Mouse (Mus musculus) heart, embryonic 11.5 days (tissue): ENCODE results near the gene Rere. TPM values are rescaled to one million over a fixed set of nuclear protein-coding genes. Genes with fewer than 3 reads are reported as not detected.

Experiments used
- ATAC-seq: fragments of 200-750 bp; cut with Nextera tagmentation; replicated peaks from 2 replicates; pipeline ENCODE4 v1.8.0; 2017; ENCODE audit warnings: moderate library complexity; ENCODE audit not compliant: insufficient number of reproducible peaks, low FRiP score, low TSS enrichment
- H3K27ac ChIP-seq: fragments of 300-500 bp; sonication (generic); 2 replicates; pipeline ENCODE4 v1.5.1; 2014; ENCODE audit warnings: mild to moderate bottlenecking, low read depth, low read length
- H3K27me3 ChIP-seq: fragments of 300-500 bp; sonication (generic); 2 replicates; pipeline ENCODE4 v1.6.1; 2014; ENCODE audit warnings: mild to moderate bottlenecking, low read length, mixed read lengths; ENCODE audit not compliant: control insufficient read depth, insufficient read depth
- H3K36me3 ChIP-seq: fragments of 300-500 bp; sonication (generic); 2 replicates; pipeline ENCODE4 v1.6.1; 2014; ENCODE audit warnings: mild to moderate bottlenecking, low read length, moderate library complexity, mixed read lengths; ENCODE audit not compliant: control insufficient read depth, insufficient read depth
- H3K4me1 ChIP-seq: fragments of 300-500 bp; sonication (generic); 2 replicates; pipeline ENCODE4 v1.6.1; 2014; ENCODE audit warnings: low read length; ENCODE audit not compliant: control insufficient read depth, insufficient read depth
- H3K4me2 ChIP-seq: fragments of 300-500 bp; sonication (generic); 2 replicates; pipeline ENCODE4 v1.6.1; 2014; ENCODE audit warnings: mild to moderate bottlenecking, moderate library complexity
- H3K4me3 ChIP-seq: fragments of 300-500 bp; sonication (generic); 2 replicates; pipeline ENCODE4 v1.5.1; 2014; ENCODE audit warnings: low read depth, low read length
- H3K9ac ChIP-seq: fragments of 300-500 bp; sonication (generic); 2 replicates; pipeline ENCODE4 v1.6.1; 2014; ENCODE audit warnings: mild to moderate bottlenecking, low read depth, low read length, moderate library complexity
- H3K9me3 ChIP-seq: fragments of 300-500 bp; sonication (generic); replicated peaks from 2 replicates; pipeline ENCODE4 v1.6.1; 2016; ENCODE audit warnings: low read length; ENCODE audit not compliant: control insufficient read depth
- WGBS: fragments of 180-500 bp; shearing (Covaris S2); extraction: QIAGEN DNeasy Blood & Tissue Kit; methylation state at CpG from one replicate; pipeline ENCODE4 v1.1.7; 2014; ENCODE audit not compliant: insufficient replicate concordance; 5-methylcytosine and 5-hydroxymethylcytosine counted together
- polyA plus RNA-seq: library from polyadenylated mRNA; unstranded; fragments of >200 nt; fragmentation: Nextera tagmentation; extraction: Ambion mirVana; gene quantifications from 2 replicates; pipeline ENCODE4 v1.2.1, GENCODE M21; 2014

Rere gene
- polyA plus RNA-seq, 1 experiment from 2014 or later, result 29.1 TPM

DNA sequence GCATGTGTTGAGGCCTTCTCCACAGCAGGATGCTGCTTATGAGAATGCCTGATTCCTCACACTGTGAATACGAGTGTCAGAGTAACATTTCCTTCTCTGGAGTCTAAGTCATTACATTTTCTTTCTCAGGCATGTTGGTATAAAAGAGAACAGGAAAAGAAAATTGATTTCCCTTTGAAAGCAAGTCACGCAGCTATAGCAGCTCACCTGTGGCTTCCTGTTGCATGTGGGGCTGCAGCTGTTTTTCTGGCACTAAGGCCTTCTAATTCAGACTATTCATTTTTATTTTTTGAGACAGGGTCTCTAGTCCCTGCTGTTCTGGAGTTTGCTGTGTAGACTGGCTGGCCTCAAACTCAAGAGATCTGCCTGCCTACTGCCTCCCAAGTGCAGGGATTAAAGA lies 117.6 kb downstream of the Rere start:
- Histone ChIP-seq H3K4me1 (peaks cover 79% of the 10 kb centered on the region), H3K9ac (no peak overlapping the region), H3K27me3 (no peaks in the 10 kb centered on the region), H3K4me2 (no peak overlapping the region), H3K9me3 (no peaks in the 10 kb centered on the region), H3K27ac (no peak overlapping the region), H3K4me3 (no peak overlapping the region), H3K36me3 (no peaks in the 10 kb centered on the region)
- ATAC-seq, result no peak
- 70% methylated on average over 2 of the region's 2 CpGs for WGBS

DNA sequence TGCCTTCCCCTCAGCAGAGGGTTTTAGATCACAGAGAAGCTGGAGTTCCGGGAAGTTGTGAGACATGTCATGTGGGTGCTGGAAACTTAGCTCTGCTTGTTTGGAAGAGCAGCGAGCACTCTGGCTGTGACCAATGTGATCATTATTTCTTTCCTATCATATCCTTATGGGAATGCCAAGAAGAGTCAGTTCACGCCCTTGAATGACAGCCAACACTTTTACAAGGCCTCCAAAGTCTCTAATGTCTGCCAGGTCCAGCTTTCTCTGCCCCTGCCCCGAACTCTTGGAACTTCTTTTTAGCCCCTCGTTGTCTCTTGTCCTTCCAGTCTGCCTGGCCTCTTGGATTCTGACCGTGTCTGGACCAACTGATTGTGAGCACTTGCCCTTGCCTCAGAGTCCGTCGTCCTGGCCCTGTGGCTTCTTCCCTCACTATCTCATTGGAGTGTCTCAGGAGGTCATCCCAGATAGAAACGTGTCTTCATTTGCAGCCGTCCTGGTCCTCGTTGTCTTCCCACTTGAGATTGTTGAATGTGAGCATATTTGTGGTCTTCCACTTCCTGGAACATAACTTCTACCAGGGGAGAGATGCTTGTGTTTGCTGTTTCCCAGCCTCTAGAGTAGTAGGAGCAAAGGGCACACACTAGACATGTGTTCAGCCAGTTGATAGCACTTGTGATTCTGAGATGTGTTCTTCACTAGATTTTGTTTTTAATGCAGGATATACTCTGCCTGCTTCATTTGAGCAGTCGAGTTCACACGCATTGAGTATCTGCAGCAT lies 120.6 kb downstream of the Rere start:
- no peaks in the 10 kb centered on the region for H3K27me3 ChIP-seq
- peak overlapping the region; percentile 25; the same call in 1 of the 2 replicates for H3K27ac ChIP-seq
- H3K9me3 ChIP-seq, result no peaks in the 10 kb centered on the region
- WGBS, result 39% methylated on average over 13 of the region's 13 CpGs
- H3K4me2 ChIP-seq, result peak overlapping the region; percentile 5; the same call in 1 of the 2 replicates
- ATAC-seq, result no peak
- peaks cover 80% of the 10 kb centered on the region for H3K4me1 ChIP-seq
- peak overlapping the region; percentile 31; the same call in 1 of the 2 replicates for H3K9ac ChIP-seq
- H3K36me3 ChIP-seq, result no peaks in the 10 kb centered on the region
- no peak overlapping the region for H3K4me3 ChIP-seq

DNA sequence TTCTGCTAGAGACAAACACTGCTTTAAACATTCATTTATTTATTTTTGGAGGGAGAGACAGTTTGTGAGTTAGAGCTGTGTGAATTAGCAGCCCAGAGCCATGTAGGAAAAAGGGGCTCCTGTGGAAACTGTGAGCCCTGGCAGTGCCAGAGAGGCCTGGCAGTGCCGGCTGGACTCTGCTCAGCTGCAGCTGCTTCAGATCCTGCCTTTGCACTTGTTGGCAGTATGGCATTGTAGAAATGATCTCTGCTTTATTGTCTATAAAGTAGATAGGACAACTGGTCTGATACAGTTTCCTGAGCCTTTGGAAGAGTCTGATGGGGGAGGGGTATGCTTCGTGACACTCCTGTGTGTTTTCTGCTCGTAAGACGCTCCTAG lies 121.2 kb downstream of the Rere start:
- H3K4me2 ChIP-seq, result no peak overlapping the region
- peak overlapping the region; percentile 31; the same call in 1 of the 2 replicates for H3K9ac ChIP-seq
- H3K36me3 ChIP-seq, result no peaks in the 10 kb centered on the region
- WGBS, result 48% methylated on average over 4 of the region's 4 CpGs
- H3K9me3 ChIP-seq, result no peaks in the 10 kb centered on the region
- H3K4me3 ChIP-seq, result no peak overlapping the region
- peak overlapping the region; percentile 25; the same call in 1 of the 2 replicates for H3K27ac ChIP-seq
- ATAC-seq, result no peak
- H3K27me3 ChIP-seq, result no peaks in the 10 kb centered on the region
- H3K4me1 ChIP-seq, result peaks cover 80% of the 10 kb centered on the region

DNA sequence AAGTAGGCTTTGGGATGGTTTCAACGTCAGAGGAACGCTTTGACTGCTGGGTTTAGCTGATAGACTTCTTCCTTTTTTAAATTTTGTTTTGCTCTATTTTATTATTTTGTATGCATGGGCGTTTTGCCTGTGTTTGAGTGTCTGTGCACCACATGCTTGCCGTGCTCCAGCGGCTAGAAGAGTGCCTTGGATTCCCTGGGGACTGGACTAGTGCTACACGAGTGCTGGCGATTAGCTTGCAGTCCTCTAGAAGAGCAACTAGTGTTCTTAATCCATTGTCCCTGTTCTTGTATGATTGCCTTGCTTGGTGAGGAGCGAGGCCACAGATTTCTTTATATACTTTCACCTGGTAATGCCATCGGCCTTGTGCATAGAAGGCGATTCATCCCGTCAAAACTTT lies 122.5 kb downstream of the Rere start:
- Histone ChIP-seq H3K4me3 (no peak overlapping the region), H3K9ac (no peak overlapping the region), H3K9me3 (no peaks in the 10 kb centered on the region), H3K4me1 (peaks cover 71% of the 10 kb centered on the region), H3K27ac (0 out of 2 replicates have a peak overlapping the region, but pooled peaks have one; percentile 1), H3K27me3 (no peaks in the 10 kb centered on the region), H3K36me3 (no peaks in the 10 kb centered on the region), H3K4me2 (no peak overlapping the region)
- ATAC-seq, result no peak
- WGBS, result 49% methylated on average over 11 of the region's 11 CpGs

DNA sequence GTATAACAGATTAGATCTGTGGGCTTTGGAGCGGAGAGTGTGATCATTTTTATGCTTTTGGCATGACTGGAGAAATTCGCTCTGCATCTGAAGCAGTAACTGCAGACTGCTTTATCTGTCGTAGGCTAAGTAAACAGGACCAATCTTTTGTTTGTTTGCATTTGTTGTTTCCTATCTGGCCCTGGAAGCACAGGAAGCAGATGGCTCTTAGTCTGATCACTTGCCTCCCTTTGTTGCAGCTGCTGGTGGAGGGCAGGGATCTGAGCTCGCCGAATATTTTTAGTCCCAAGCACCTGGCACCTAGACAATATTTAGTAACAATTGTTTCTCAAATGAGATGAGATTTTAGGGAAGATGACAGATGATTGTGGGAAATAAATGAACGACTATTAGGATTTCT lies 123.1 kb downstream of the Rere start:
- ATAC-seq, result no peak
- H3K9me3 ChIP-seq, result no peaks in the 10 kb centered on the region
- no peak overlapping the region for H3K27ac ChIP-seq
- H3K36me3 ChIP-seq, result no peaks in the 10 kb centered on the region
- peaks cover 68% of the 10 kb centered on the region for H3K4me1 ChIP-seq
- no peaks in the 10 kb centered on the region for H3K27me3 ChIP-seq
- WGBS, result 28% methylated on average over 6 of the region's 6 CpGs
- no peak overlapping the region for H3K9ac ChIP-seq
- H3K4me2 ChIP-seq, result no peak overlapping the region
- no peak overlapping the region for H3K4me3 ChIP-seq

DNA sequence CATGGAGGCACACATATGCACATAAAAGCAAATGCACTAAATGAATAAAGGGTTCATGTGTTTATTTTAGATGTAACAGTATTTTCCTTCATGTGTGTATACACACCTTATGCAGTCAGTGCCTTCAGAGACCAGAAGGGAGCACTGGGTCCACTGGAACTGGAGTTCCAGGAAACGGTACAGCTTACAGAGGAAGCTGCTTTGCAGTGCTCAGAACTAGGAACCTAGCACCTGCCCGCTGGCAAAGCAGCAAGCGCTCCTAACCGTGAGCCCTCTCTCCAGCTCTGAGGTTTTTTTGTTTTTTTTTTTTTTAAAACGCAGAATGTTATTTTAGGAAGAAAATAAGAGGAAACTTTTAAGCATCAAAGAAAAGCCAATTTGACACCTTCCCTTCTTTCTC lies 124.3 kb downstream of the Rere start:
- no peaks in the 10 kb centered on the region for H3K27me3 ChIP-seq
- peaks cover 57% of the 10 kb centered on the region for H3K4me1 ChIP-seq
- no peaks in the 10 kb centered on the region for H3K9me3 ChIP-seq
- H3K4me2 ChIP-seq, result peak overlapping the region; percentile 33
- no peaks in the 10 kb centered on the region for H3K36me3 ChIP-seq
- H3K27ac ChIP-seq, result 0 out of 2 replicates have a peak overlapping the region, but pooled peaks have one; percentile 36
- no peak for ATAC-seq
- no peak overlapping the region for H3K9ac ChIP-seq
- WGBS, result 43% methylated on average over 5 of the region's 5 CpGs
- no peak overlapping the region for H3K4me3 ChIP-seq

DNA sequence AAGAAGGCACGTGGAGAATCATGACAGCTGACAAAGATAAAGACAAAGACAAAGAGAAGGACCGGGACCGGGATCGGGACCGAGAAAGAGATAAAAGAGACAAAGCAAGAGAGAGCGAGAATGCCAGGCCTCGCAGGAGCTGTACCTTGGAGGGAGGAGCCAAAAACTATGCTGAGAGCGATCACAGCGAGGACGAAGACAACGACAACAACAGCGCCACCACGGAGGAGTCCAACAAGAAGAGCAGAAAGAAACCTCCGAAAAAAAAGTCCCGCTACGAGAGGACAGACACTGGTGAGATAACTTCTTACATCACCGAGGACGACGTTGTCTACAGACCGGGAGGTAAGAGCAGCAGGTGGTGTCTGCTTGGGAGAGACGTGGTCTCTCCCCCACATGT lies 124.9 kb downstream of the Rere start:
- peak overlapping the region; percentile 33 for H3K4me2 ChIP-seq
- H3K36me3 ChIP-seq, result no peaks in the 10 kb centered on the region
- no peak overlapping the region; the same call in 1 of the 2 replicates for H3K9ac ChIP-seq
- no peaks in the 10 kb centered on the region for H3K9me3 ChIP-seq
- no peak for ATAC-seq
- no peak overlapping the region for H3K4me3 ChIP-seq
- 17% methylated on average over 21 of the region's 21 CpGs for WGBS
- peaks cover 52% of the 10 kb centered on the region for H3K4me1 ChIP-seq
- H3K27me3 ChIP-seq, result no peaks in the 10 kb centered on the region
- H3K27ac ChIP-seq, result peak overlapping the region; percentile 36; the same call in 1 of the 2 replicates

DNA sequence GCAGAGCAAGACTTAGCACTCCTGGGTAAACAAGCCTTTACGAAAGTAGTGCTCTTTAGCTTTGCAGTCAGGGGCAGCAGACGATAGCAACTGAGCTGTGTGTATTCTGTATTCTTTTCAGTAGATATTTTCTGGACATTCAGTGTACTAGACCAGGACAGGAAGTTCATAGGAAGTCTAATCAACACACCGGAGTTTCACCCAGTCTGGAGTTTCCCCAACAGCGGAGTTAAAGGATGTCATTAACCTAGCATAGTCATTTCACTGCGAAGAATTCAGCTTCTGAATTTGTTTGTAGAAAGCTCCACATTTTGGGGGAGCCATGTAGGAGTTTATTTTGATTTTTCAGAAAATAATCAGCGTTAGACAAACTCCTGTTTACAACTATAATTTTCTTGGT lies 125.4 kb downstream of the Rere start:
- WGBS, result 73% methylated on average over 6 of the region's 6 CpGs
- Histone ChIP-seq H3K4me2 (peak overlapping the region; percentile 33), H3K27ac (peak overlapping the region; percentile 36; the same call in 1 of the 2 replicates), H3K27me3 (no peaks in the 10 kb centered on the region), H3K4me1 (peaks cover 47% of the 10 kb centered on the region), H3K9ac (no peak overlapping the region; the same call in 1 of the 2 replicates), H3K36me3 (no peaks in the 10 kb centered on the region), H3K9me3 (no peaks in the 10 kb centered on the region), H3K4me3 (no peak overlapping the region)
- ATAC-seq, result no peak

DNA sequence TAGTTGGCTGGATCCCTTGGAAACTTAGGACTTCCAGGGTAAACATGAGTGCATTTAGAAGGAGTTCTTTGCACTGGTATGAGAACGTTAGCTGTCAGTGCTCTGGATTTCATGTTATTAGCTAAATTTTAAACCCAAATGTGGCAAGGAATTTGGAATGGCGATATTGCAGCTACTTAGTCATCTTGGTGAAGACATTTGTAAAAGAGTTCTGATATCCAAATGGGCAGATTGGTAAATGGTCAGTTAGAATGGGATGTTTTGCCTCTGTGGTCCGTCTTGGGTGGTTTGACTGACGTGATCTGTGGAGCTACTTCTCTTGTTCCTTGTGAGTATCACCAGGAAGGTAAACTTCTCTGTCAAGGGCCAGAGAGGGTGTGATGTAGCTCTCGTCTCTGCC lies 132.8 kb downstream of the Rere start:
- WGBS, result 73% methylated on average over 5 of the region's 5 CpGs
- H3K4me3 ChIP-seq, result no peak overlapping the region
- H3K4me1 ChIP-seq, result peaks cover 10% of the 10 kb centered on the region
- no peaks in the 10 kb centered on the region for H3K9me3 ChIP-seq
- no peak for ATAC-seq
- no peak overlapping the region for H3K27ac ChIP-seq
- no peaks in the 10 kb centered on the region for H3K27me3 ChIP-seq
- no peak overlapping the region for H3K4me2 ChIP-seq
- no peak overlapping the region for H3K9ac ChIP-seq
- H3K36me3 ChIP-seq, result no peaks in the 10 kb centered on the region
